Comparison of ENCODE assay signal across 8 mouse cellular contexts in the genomic region with DNA sequence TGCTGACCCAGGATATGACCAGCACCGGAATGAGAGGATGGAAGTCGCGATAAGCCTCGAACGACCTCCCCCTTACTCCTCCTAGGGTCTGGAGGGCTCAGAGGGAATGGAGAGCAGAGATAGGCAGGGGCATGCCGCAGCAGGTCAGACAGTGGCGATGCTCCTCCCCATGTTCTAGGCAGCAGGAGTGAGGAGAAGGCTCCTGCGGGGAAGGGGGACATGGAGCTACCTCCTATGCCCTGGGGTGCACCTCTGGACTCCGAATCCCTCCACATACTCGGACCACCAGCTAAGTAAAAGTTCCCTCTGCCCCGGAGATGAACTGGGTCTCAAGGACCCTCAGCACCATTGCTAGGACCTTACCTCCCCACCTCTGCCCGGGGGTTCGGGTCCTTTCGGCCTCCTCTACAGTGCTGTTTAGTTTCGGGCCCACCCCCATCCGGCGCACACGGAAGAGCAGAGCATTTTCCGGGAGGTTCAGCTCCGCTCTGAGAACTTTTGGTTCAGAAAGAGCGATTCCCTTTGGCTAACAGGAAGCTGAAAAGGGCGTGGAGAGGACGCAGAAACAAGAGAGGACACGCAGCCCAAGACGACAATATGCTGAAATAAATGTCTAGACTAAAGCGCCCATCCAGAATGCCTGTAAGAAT. TPM values are rescaled to one million over a fixed set of nuclear protein-coding genes. Genes with fewer than 3 reads are reported as not detected.
A peak's percentile ranks its signal among the peaks of the same experiment; 100 is the strongest.
DNase-seq lines count a peak whose midpoint lies in the region; ATAC-seq and TF ChIP-seq lines count a peak whose summit lies in the region.

No protein-coding gene starts in this region.

- H3K27me3 ChIP-seq in embryonic facial prominence, embryonic 12.5 days = peaks cover 9% of the 10 kb centered on the region; the same call in 1 of the 2 replicates
- peaks cover 3% of the 10 kb centered on the region; the same call in 1 of the 2 replicates for H3K27me3 ChIP-seq in limb, embryonic 14.5 days (ENCODE audit: control insufficient read depth, insufficient read depth, low read length)
- H3K27me3 ChIP-seq in midbrain, embryonic 13.5 days = peaks cover 48% of the 10 kb centered on the region

- H3K4me2 ChIP-seq in embryonic facial prominence, embryonic 12.5 days (replicated peaks) = peak overlapping the region; percentile 88
- H3K4me2 ChIP-seq in limb, embryonic 14.5 days (replicated peaks; ENCODE audit: low read depth, low read length, severe bottlenecking) = peak overlapping the region; percentile 92
- peak overlapping the region; percentile 95 for H3K4me2 ChIP-seq in midbrain, embryonic 13.5 days (replicated peaks)

- 2% methylated on average over 26 of the region's 26 CpGs for WGBS in embryonic facial prominence, embryonic 12.5 days
- WGBS in limb, embryonic 14.5 days = 3% methylated on average over 26 of the region's 26 CpGs
- WGBS in midbrain, embryonic 13.5 days = 3% methylated on average over 26 of the region's 26 CpGs

- H3K27ac ChIP-seq in embryonic facial prominence, embryonic 12.5 days = no peak overlapping the region
- H3K27ac ChIP-seq in limb, embryonic 14.5 days (replicated peaks; ENCODE audit: low read depth, low read length) = no peak overlapping the region
- no peak overlapping the region for H3K27ac ChIP-seq in midbrain, embryonic 13.5 days

- no peaks in the 10 kb centered on the region for H3K4me1 ChIP-seq in embryonic facial prominence, embryonic 12.5 days
- H3K4me1 ChIP-seq in limb, embryonic 14.5 days (ENCODE audit: control insufficient read depth, insufficient read depth, low read length) = peaks cover 8% of the 10 kb centered on the region; the same call in 1 of the 2 replicates
- peaks cover 21% of the 10 kb centered on the region for H3K4me1 ChIP-seq in midbrain, embryonic 13.5 days (replicated peaks)

- no peaks in the 10 kb centered on the region for H3K36me3 ChIP-seq in embryonic facial prominence, embryonic 12.5 days
- no peaks in the 10 kb centered on the region for H3K36me3 ChIP-seq in limb, embryonic 14.5 days (ENCODE audit: control insufficient read depth, insufficient read depth, low read length)
- no peaks in the 10 kb centered on the region for H3K36me3 ChIP-seq in midbrain, embryonic 13.5 days

- H3K9ac ChIP-seq in embryonic facial prominence, embryonic 12.5 days = peak overlapping the region; percentile 71
- peak overlapping the region; percentile 68 for H3K9ac ChIP-seq in limb, embryonic 14.5 days (ENCODE audit: low read depth, low read length, severe bottlenecking)
- H3K9ac ChIP-seq in midbrain, embryonic 13.5 days (replicated peaks) = peak overlapping the region; percentile 70

- peak; percentile 9 for DNase-seq in gastrocnemius, postnatal 14 days
- no peak for DNase-seq in gastrocnemius, postnatal 36 days
- peak; percentile 15 for DNase-seq in heart, postnatal 4 days
- DNase-seq in limb, embryonic 14.5 days (ENCODE audit: low spot score) = no peak
- no peak for DNase-seq in layer of hippocampus, adult 9-11 months
- DNase-seq in MN1 (ENCODE audit: low spot score) = no peak

- no peak for ATAC-seq in embryonic facial prominence, embryonic 12.5 days (ENCODE audit: insufficient number of reproducible peaks, insufficient read depth, low FRiP score, low TSS enrichment)
- ATAC-seq in limb, embryonic 14.5 days (ENCODE audit: low FRiP score, low read depth) = peak; percentile 26; the same call in 1 of the 2 replicates
- no peak; the same call in 1 of the 2 replicates for ATAC-seq in midbrain, embryonic 13.5 days

- intact Hi-C loops in gastrocnemius, postnatal 14 days (cut with DNase I; ENCODE audit: low total_unique reads) = loop anchor here (10.0 kb wide), 1 partner anchor 51 kb away; no protein-coding TSS in a partner anchor
- intact Hi-C loops in gastrocnemius, postnatal 36 days (cut with DNase I) = no loop called here

- H3K4me3 ChIP-seq in embryonic facial prominence, embryonic 12.5 days = peak overlapping the region; percentile 73
- H3K4me3 ChIP-seq in limb, embryonic 14.5 days (replicated peaks; ENCODE audit: low read length) = peak overlapping the region; percentile 64
- H3K4me3 ChIP-seq in midbrain, embryonic 13.5 days (replicated peaks) = peak overlapping the region; percentile 67

- TF ChIP-seq POLR2A in limb, embryonic 14.5 days (IDR thresholded peaks at IDR 0.05; ENCODE audit: borderline replicate concordance, extremely low read depth, insufficient read depth, insufficient read length) = no peak

- no peaks in the 10 kb centered on the region for H3K9me3 ChIP-seq in embryonic facial prominence, embryonic 12.5 days
- no peaks in the 10 kb centered on the region for H3K9me3 ChIP-seq in limb, embryonic 14.5 days (ENCODE audit: control insufficient read depth, low read length)
- no peaks in the 10 kb centered on the region for H3K9me3 ChIP-seq in midbrain, embryonic 13.5 days

RNA-seq across cellular contexts. Expression of a gene that starts 7.1 kb away (rescaled TPM):
- 1 to 10 TPM; 5.1 to 6.1 TPM for total RNA-seq in gastrocnemius, postnatal 14 days (2021)
- 1 to 10 TPM; 2.4 to 3.2 TPM for total RNA-seq in gastrocnemius, postnatal 36 days (2021)
- 2.2 and 2.9 TPM in 2 replicates for polyA plus RNA-seq in embryonic facial prominence, embryonic 12.5 days (2016; fragmentation: Nextera tagmentation; extraction: Ambion mirVana)
- 10 to 100 TPM; 14.5 to 17.3 TPM for total RNA-seq in heart, postnatal 4 days (2021)
- polyA plus RNA-seq in limb, embryonic 14.5 days (2012; rRNA removed) = 2.1 and 2.3 TPM in 2 replicates
- 2.2 TPM in 2 replicates for polyA plus RNA-seq in limb, embryonic 14.5 days (2014; fragmentation: Nextera tagmentation; extraction: Ambion mirVana)
- polyA plus RNA-seq in midbrain, embryonic 13.5 days (2015; fragmentation: Nextera tagmentation; extraction: Ambion mirVana) = 1.5 and 1.8 TPM in 2 replicates

Comparison
In these comparisons a context has a peak if more than half of its experiments do, and no peak if none do; other contexts are left out.
1. DNase-seq: peak in gastrocnemius, postnatal 14 days (single experiment) and heart, postnatal 4 days (single experiment); none in gastrocnemius, postnatal 36 days (0 of 2), limb, embryonic 14.5 days (single experiment), layer of hippocampus, adult 9-11 months (single experiment) and MN1 (single experiment).
2. Peak in every context shown above with its lines, with median percentiles within 50 percentile points of each other: H3K4me2 ChIP-seq, H3K4me3 ChIP-seq and H3K9ac ChIP-seq.